Mouse (Mus musculus) embryo, embryonic 9.5 days (tissue): Measurements from ENCODE around the gene Cideb.

Source experiments
- DNase-seq: peaks from one replicate; pipeline ENCODE4 v3.0.0-alpha.2; 2017; ENCODE audit errors: extremely low spot score

The Cideb gene

DNA sequence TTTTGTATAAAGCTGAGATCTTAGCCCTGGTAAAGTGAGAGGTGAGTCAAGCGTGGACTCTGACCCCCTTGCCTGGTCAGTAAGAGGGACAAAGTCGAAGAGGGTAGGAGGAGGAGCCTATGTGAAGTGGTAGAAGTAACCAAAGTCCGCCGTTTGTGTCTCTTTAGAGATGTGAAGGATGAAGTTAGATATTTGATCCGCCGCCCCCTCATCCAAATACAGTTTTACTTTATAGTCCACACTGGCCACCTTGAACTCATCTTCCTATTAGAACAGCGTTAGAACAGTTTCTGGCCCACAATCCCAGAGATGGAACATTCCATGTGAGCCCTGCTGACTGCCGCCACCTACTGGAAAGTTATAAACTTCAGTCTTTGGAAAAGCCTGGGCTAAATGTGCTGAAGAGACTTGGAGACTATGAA lies at the start of gene Cideb:
Gene Cideb, minus strand, starts transcription at position 96 of the 422 bp plus-strand sequence.
- peak; percentile 65 for DNase-seq

DNA sequence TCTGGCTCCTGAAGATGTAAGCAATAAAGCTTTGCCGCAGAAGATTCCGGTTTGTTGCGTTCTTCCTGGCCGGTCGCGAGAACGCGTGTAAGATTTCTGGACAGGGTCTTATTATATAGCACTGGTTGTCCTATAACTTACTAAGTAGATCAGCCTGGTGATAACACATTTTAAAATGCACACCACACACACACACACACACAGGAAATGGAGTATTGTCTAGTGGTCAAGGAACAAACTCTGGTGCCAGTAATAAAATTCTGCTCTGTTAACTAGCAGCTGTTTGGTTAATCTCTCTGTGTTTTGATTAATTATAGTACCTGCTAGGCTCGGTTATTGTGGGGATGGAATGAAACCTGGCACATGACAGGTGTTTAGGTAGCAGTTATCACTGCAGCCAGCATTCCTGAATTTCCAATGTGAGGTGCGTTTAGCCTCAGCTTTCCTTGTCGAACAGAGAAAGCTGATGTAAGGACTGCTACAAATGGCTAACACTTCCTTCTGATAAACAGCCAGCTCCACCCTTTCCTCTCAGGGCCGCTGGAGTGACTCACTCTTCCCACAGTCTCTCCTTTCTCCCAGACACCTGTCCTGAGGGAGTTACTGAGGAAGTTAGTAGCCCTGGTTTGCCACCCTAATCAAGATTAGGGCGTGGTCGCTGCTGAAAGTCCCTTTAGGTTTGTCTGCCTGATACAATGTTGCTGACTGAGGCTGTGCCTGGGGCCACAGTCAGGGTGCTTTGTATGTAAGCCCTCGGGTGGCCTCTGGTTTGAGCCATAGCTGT lies 37.3 kb upstream of the Cideb start:
- no peak for DNase-seq

DNA sequence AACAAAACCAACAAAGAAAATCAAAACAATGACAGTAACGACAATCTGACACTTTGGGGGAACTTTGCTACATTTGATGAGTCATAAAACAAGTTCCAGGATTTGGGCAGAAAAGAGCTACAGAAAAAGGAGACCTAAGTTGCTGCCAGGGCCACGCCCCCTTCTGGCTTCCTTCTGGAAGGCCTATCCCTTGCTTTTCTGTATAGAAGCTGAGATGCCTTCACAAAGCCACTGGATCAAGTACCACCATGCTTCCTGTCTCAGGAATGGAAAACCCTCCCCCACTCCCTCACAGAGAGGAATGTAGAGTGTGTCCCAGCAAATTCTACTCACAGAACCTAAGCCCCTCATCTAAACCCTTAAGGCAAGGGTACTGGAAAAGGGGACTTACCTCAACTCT lies 35.7 kb upstream of the Cideb start:
- DNase-seq: no peak

DNA sequence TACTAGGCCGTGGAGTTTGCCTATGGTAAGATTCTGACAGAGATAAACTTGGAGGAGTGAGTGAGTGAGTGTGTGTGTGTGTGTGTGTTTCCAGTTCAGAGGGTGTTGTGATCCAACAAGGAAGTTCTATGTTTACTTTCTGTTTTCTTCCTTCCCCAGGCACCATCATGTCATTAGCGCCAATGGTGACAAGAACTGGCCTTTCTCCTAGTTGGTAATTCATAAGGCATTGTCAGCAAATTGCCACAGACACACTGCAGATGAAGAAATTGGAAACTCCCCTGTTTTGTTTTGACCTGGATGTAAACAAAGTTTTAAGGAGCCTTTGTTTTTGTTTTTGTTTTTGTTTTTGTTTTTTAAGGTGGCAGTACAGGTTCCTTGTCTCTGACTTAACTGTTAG lies 35.2 kb upstream of the Cideb start:
- no peak for DNase-seq

DNA sequence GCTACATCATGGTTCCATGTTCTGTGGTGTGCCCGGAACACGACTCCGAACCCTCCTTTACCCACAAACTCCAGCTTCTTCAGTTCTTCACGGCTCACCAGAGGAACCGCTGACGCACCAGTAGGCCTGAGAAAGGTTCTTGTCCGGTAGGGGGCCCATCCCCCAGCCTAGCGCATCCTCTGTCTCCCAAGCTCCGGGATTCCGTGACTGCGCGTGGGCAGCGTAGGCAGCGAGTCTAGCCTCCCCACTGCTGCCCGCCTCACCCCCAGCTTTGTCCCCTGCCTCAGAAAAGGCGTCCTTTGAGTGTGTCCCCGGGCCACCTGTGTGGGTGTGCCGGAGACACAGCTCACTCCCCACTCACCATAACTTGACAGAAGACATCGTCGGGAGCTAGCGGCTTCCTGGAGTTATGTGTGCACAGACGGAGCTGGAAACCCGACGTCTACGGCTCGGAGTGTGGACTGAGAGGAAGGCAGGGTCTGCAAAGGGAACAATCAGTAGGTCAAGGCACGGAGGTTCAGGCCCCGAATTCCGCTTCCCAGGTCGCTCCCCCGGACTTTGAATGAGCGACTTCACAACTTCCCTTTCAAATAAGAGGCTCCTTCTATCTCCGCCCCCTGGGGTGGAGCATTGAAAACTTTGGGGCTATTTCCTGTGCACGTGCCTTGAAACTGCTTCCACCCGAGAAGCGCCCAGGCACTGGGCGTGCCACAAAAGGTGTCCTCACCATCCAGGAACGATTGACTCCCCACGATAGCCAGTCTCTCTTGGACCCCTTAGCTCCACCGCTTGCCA lies 30.2 kb upstream of the Cideb start, which contains the start of gene Ripk3:
Gene Ripk3, minus strand, starts transcription at position 610 of the 795 bp plus-strand sequence.
- peak; percentile 36 for DNase-seq

DNA sequence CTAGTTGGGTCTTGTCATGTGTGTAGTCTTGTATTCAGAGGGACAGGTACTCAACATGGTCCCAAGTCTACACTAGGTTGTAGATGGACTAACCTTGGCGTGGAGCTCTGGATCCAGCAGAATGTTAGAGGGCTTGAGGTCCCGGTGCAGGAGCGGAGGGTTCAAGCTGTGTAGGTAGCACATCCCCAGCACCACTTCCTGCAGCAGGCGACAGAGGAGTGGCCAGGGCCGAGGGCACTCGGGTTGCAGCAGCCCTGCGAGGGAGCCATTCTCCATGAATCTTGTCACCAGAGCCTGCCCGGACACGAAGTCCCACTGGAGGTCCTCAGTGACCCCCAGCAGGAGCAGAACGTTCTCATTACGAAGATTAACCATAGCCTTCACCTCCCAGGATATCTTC lies 29.5 kb upstream of the Cideb start:
- no peak for DNase-seq

DNA sequence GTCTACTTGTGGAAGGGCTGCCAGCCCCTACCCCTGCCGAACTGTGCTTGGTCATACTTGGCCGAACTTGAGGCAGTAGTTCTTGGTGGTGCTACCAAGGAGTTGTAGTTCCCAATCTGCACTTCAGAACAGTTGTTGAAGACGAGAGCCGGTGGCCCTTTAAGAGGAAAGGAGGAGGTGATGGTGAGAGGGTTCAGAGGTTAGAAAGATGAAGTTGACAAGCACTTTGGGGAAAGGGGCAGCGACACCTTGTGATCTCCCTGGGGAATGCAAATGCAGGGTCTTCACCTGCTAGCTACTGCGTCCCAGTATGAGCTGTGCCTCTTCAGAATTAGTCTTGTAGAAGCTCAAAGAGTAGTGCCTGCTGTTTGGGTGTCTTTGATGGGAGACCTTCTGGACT lies 26.9 kb upstream of the Cideb start:
- no peak for DNase-seq

DNA sequence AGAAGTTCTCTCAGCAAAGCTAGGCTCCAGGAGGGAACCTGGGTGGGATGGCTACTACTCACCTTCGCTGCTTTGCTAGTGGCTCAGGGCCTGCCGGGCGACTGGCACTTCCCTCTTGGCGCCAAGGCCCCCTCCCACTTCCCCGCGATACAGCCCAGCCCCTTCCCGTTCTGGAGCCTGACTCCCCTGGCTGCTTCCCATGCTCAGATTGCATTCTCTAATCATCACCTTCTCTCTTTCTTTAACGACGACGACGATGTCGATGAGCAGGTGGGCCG lies 25.6 kb upstream of the Cideb start, which contains the start of gene Adcy4:
Gene Adcy4, minus strand, starts transcription at position 138 of the 278 bp plus-strand sequence.
- no peak for DNase-seq

DNA sequence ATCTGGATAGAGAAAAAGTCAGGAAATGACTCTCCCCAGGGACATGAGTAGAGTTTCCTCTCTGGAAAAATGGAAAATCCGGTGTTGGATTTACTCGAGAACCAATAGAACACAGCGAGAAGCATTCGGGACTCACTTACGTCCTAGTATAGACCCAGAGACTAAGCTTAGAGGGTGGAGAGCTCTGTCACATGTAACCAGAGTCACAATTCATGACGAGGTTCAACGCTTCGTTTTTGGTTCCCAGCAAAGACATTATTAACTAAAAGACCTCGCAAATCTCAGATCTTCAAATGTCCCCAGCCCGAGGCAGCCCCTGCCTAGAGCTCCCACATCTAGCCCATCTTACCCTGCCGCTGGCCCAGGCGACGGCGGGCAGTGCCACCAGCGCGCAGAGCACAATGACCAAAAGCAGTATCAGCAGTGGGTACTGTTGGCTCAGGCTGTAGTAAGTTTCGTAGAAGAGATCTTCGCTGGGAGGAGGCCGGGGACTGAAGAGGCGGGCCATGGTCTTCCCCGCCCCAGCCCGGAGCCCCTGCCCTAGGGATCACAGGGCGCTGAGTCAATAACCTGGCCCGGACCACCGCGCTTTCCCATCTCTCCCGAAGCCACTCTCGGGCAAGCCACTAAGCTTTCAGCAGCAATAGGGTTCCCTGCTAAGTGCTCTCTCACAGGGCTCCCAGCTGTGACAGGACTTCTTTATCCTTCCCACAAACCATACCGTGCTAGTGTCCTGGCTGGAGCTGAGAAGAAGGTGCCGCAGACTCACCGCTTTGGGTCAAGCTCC lies 25.1 kb upstream of the Cideb start:
- DNase-seq: peak; percentile 45

DNA sequence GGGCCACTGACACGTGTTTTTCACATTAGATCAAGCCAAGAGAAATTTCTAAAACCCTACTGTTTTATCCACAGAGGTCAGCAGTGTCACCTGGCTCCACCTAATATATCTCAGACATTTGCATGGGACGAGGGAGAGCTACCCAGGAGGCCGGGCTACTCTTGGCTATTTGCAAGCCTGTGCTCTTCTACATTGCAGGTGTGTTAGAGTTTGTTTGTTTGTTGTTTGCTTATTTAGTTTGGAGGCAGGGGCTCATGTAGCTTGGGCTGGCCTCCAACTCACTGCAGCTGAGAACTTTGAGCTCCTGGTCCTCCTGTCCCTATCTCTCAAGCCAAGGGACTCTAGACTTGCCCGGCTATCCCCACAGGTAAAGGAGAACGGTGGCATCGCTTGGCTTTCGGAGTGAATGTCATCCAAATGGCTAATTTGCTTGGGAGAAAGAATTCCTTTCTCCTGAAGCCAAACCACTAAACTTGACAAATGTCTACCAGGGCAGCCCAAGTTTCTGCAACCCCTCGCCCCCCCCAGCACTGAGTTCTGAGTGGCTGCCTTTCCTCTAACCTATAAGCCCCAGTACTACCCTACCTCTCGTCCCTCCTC lies 24.2 kb upstream of the Cideb start:
- no peak for DNase-seq

DNA sequence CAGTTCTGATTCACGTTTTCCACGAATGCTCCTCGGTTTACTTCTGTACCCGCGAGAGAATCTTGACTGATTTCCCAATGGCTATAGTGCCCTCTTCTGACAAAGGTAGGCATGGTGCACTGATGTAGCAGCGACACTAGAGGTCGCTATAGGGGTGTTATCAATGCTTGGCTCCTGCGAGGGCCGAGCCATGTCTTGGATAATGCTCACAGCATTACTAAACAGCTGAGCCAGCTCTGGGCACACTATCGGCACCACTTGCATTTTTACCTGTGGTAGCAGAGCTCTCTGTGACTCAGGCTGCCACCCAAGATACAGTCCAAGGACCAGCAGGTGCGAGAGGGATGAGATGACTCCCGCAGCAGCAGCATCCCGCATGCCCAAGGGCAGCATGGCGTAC lies 23.1 kb upstream of the Cideb start:
- DNase-seq: peak; percentile 71

DNA sequence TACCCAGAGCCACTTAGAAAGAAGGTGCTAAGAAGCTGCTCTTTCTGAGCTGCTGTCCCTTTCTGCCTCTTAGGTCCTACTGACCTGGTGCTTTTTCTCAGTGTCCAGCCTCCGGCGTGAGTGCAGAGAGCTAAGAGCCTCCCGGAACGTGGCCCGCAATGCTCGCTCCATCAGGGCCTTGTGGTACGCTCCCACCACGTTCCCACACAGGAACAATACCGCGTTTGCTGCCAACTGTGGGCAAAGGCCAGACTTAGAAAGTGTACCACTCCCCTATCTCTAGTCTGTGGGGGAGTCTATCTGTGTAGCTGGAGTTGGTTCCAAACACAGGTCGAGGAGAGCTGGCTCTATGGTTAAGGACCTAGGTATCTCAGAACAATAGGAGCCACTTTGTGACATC lies 22.5 kb upstream of the Cideb start:
- DNase-seq: no peak

DNA sequence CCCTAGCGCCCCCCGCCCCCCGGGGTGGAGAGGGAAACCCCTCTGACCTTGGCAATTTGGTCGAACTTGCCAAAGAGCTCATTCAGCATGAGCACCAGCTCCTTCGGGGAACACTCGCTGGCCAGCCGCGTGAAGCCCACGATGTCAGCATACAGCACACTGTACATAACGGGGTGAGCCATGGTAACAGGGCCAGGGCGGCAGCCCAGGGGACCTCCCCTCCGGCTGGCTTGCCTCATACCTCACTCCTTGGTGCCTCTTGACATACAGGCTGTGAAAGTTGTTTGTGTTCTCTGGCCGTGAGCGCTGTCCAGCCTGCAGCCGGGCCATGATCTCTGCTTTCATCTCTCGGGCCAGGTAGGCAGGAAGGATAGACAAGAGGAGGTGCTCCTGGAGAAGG lies 21.4 kb upstream of the Cideb start:
- no peak for DNase-seq

DNA sequence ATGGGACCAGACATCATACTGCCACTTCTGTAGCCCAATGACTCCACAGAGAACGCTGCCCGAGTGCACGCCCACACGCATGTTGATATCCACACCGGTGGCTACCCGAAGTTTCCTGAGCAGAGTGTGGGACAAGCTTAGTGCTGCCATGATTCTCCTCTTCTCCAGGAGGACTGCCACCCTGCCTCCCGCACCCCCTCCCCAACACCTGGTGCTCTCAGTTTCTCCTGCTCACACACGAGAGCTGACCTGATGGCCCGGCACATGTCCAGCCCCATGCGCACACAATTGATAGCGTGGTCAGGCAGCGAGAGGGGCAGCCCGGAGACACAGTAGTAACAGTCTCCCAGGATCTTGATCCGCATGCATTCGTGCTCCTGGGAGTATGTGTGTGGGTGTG lies 20.4 kb upstream of the Cideb start:
- DNase-seq: no peak

DNA sequence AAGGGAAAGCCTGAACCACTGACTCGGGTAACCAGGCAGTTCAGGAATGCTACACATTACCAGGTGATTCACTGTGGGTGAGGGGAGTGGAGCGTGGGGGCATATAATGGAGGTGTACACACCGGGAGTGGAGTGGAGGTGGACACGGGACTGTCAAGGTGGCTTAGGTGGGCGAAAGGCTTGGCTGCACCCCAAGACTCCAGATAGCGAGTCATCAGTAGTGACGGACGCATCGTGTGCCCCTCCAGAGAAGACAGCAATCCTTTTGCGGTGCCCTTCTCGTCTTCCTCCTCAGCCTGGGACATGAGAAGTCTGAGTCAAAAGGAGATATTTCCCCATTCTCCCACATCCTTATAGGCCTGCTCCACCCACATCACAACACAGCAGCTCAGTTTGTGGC lies 19.5 kb upstream of the Cideb start:
- DNase-seq: no peak

DNA sequence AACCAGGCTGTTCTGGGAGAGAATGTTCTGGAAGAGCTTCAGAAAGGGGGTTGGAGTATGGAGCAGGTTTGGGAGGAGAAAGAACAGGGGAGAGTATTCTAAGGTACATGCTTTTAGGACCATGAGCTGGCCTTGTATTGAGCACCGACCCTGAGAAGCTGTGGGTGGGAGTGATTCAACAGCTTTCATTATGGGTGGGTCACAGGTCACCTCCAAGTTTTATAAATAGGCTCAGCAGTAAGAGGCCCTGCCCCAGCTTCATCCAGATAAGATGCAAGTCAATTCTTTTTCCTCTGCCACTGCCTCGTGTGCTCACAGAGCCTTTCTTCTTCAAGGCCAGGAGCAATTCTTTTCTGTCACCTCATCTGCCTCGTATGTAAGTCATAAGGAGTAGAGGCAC lies 18.9 kb upstream of the Cideb start:
- no peak for DNase-seq

DNA sequence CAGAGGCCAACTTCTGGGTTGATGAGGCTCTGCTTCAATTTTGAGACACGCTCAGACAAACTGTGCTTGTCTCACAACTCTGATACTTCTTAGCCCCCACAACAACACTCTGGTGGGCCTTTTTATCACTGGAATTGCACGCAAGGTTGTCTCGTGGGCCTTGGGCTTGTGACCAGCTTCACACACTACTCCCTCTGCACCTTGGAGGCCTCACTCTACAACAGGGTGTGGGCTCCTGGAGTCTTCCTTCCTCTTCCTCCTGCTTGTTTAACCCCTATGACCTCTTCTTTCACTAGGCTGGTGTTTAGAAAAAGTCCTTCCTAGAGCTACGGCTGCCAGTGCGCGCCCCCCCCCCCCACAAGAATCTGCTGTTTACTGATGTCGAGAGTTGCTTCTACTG lies 18.5 kb upstream of the Cideb start:
- DNase-seq: no peak

DNA sequence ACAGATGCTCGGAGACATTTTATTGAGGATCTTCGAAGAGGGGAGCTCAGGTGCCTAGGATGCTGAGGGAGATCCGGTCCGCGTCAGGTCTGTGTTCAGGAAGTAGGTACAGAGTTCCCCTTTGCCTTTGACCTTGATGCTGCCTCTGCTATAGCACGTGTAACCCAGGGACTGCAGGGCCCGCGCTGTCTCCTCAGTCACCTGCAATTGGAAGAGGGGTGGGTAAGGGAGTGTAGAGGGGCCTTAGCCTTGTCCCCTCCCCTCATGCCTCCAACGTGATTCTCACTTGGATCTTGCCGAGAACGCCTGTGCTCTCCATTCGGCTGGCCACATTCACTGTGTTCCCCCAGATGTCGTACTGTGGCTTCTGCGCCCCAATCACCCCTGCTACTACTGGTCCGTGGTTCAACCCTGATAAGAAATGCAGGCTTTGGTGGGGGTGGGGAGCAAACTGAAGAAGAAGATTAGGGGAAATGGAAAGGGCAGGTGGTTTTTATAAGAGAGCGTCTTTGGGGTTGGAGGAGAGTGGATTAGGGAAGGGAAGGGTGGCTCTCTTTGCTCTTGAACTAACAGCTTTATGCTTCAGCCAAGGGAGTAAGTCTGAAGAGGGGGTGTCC lies 10.9 kb upstream of the Cideb start:
- DNase-seq: no peak

DNA sequence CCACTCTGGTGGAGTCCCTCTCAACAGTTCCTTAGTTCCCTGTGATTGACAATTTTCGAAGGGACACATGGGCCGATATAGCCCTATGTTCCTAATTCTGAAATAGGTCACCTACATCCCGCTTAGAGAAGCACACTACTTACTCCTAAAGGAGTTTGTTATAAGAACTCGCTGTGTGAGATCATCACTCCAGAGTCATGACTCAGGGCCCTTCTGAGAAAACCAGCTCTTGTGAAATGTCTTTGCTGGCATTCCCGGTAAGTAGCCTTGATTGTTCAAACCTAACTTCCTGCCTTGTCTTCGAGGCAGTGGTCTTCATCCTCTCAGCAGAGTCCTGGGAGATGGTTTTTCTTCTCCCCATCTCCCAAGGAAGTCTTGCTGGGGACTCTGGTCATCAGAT lies 10.3 kb upstream of the Cideb start:
- DNase-seq: no peak

DNA sequence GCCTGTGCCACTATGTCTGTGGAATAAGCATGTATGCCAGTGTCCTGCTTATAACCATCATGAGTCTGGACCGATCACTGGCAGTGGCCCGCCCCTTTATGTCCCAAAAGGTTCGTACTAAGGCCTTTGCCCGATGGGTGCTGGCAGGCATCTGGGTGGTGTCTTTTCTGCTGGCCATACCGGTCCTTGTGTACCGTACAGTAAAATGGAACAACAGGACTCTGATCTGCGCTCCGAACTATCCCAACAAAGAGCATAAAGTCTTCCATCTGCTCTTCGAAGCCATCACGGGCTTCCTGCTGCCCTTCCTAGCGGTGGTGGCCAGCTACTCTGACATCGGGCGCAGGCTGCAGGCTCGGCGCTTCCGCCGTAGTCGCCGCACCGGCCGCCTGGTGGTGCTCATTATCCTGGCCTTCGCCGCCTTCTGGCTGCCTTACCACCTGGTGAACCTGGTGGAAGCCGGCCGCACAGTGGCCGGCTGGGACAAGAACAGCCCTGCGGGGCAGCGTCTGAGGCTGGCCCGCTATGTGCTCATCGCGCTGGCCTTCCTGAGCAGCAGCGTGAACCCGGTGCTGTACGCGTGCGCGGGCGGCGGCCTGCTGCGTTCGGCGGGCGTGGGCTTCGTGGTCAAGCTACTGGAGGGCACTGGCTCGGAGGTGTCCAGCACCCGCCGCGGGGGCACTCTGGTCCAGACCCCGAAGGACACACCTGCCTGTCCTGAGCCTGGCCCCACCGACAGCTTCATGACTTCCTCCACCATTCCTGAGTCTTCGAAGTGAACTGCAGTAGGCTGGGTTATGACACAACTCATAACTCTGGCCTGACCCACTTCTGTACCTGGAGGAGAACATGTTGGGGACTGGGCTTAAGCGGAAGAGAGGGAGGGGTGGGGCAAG lies 9.5 kb upstream of the Cideb start:
- DNase-seq: peak; percentile 67

DNA sequence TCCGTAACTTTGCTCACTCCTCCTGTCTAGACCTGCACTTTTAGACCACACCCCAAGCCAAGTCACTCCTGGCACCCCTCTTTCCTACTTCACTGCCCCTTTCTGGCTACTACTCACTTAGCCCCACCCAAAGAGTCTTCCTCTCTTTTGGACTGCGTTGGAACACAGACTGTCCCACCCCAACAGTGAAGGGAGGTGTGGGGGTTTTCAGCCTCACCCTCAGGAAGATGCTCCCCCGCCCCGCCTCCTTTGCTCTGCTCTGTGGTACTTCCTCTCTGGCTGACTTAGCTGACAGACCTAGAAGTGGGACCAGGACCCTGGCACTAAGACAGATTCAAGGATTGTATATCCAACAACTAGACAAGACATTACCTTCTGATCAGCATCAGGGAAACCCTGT lies 7.4 kb upstream of the Cideb start, which contains the start of gene Ltb4r1:
Gene Ltb4r1, plus strand, starts transcription at position 267 of the 400 bp plus-strand sequence.
- no peak for DNase-seq
